Mouse (Mus musculus) erythroblast, embryonic 14.5 days (primary cell): ENCODE results near the gene Tbl2.

Experiments used
- GATA1 ChIP-seq: IDR thresholded peaks from 2 replicates; pipeline ENCODE4 v1.6.1; 2012; ENCODE audit warnings: low read length, inconsistent platforms, mixed read lengths
- TAL1 ChIP-seq: IDR thresholded peaks from 3 replicates; pipeline ENCODE4 v1.6.1; 2012; ENCODE audit warnings: low read length, inconsistent platforms, mixed read lengths

- TF ChIP-seq GATA1 = no peak
- no peak for TF ChIP-seq TAL1
Observed at GRCm38 (mm10) chr5:135192431-135192830, 43.0 kb downstream of the Tbl2 start.
